Mouse (Mus musculus) stomach, postnatal 0 days (tissue): ENCODE measurements around the gene Eps15.

Experiments
- CTCF ChIP-seq: IDR thresholded peaks from 2 replicates; pipeline ENCODE4 v1.5.1; 2016; ENCODE audit warnings: antibody characterized with exemption, low read depth, mild to moderate bottlenecking, moderate library complexity
- EP300 ChIP-seq: optimal IDR thresholded peaks from 2 replicates; pipeline ENCODE3; 2016; ENCODE audit warnings: antibody characterized with exemption

- TF ChIP-seq CTCF (no peak), EP300 (no peak)
These were observed 14.0 kb upstream of the Eps15 start for GRCm38 (mm10) chr4:109266056-109266455.
